11 mouse cellular contexts compared by ENCODE assay signal in genomic region chr4:133017597-133018262, GRCm38 (mm10). TPM values are rescaled to one million over a fixed set of nuclear protein-coding genes. Genes with fewer than 3 reads are reported as not detected.
A peak's percentile ranks its signal among the peaks of the same experiment; 100 is the strongest.
DNase-seq lines count a peak whose midpoint lies in the region; ATAC-seq lines count a peak whose summit lies in the region.
"Had no signal": no experiment of that assay in that cellular context is flagged by ENCODE, and none has a peak within 500 bp of the region (broad histone marks: within the 10 kb centered on the region; RNA-seq: fewer than 3 reads in every experiment).

No protein-coding gene starts in this region.

- DNase-seq in heart, postnatal 14 days: no peak
- no peak for DNase-seq in midbrain, embryonic 10.5 days (ENCODE audit: low spot score)
- no peak for DNase-seq in midbrain, embryonic 11.5 days (ENCODE audit: low spot score, missing footprints)
- no peak for DNase-seq in hindbrain, embryonic 14.5 days (ENCODE audit: low spot score)
- no peak for DNase-seq in frontal cortex, postnatal 10 days (ENCODE audit: low spot score in 2 of 2)
- no peak for DNase-seq in adrenal gland, adult 18-20 months (ENCODE audit: low spot score in 2 of 2)
- DNase-seq: liver; thymus, adult 18-20 months had no signal

- H3K9me3 ChIP-seq in heart, embryonic 13.5 days: no peaks in the 10 kb centered on the region
- no peaks in the 10 kb centered on the region for H3K9me3 ChIP-seq in midbrain, embryonic 10.5 days (replicated peaks)
- no peaks in the 10 kb centered on the region for H3K9me3 ChIP-seq in midbrain, embryonic 11.5 days (ENCODE audit: control insufficient read depth, low read length)
- H3K9me3 ChIP-seq in hindbrain, embryonic 14.5 days (ENCODE audit: control insufficient read depth, low read length): no peaks in the 10 kb centered on the region
- H3K9me3 ChIP-seq in stomach, embryonic 16.5 days (replicated peaks; ENCODE audit: control insufficient read depth, low read length): no peaks in the 10 kb centered on the region
- H3K9me3 ChIP-seq: forebrain, embryonic 15.5 days had no signal

- H3K9ac ChIP-seq in heart, embryonic 13.5 days: peak overlapping the region; percentile 71
- H3K9ac ChIP-seq in midbrain, embryonic 11.5 days (ENCODE audit: low read length): no peak overlapping the region
- H3K9ac ChIP-seq in hindbrain, embryonic 14.5 days: 0 out of 2 replicates have a peak overlapping the region, but pooled peaks have one; percentile 26
- peak overlapping the region; percentile 52; the same call in 1 of the 2 replicates for H3K9ac ChIP-seq in stomach, embryonic 16.5 days (ENCODE audit: low read length)

- no peaks in the 10 kb centered on the region for H3K27me3 ChIP-seq in heart, embryonic 13.5 days (replicated peaks)
- no peaks in the 10 kb centered on the region for H3K27me3 ChIP-seq in midbrain, embryonic 10.5 days (ENCODE audit: low read depth, poor library complexity, severe bottlenecking)
- no peaks in the 10 kb centered on the region for H3K27me3 ChIP-seq in midbrain, embryonic 11.5 days (ENCODE audit: control insufficient read depth, insufficient read depth, low read length)
- H3K27me3 ChIP-seq in hindbrain, embryonic 14.5 days (ENCODE audit: control insufficient read depth, insufficient read depth, low read length): no peaks in the 10 kb centered on the region
- H3K27me3 ChIP-seq in stomach, embryonic 16.5 days (ENCODE audit: control insufficient read depth, insufficient read depth, low read length): no peaks in the 10 kb centered on the region
- H3K27me3 ChIP-seq: forebrain, embryonic 15.5 days had no signal

- peaks cover 98% of the 10 kb centered on the region for H3K4me1 ChIP-seq in heart, embryonic 13.5 days
- peaks cover 97% of the 10 kb centered on the region for H3K4me1 ChIP-seq in midbrain, embryonic 10.5 days
- peaks cover 70% of the 10 kb centered on the region for H3K4me1 ChIP-seq in midbrain, embryonic 11.5 days (ENCODE audit: control insufficient read depth, insufficient read depth, low read length)
- peaks cover 74% of the 10 kb centered on the region for H3K4me1 ChIP-seq in hindbrain, embryonic 14.5 days (replicated peaks; ENCODE audit: control insufficient read depth, insufficient read depth, low read length)
- peaks cover 77% of the 10 kb centered on the region for H3K4me1 ChIP-seq in stomach, embryonic 16.5 days (ENCODE audit: control insufficient read depth, insufficient read depth, low read length)

- peak overlapping the region; percentile 98 for H3K27ac ChIP-seq in heart, embryonic 13.5 days (replicated peaks)
- H3K27ac ChIP-seq in midbrain, embryonic 10.5 days (replicated peaks): peak overlapping the region; percentile 71
- H3K27ac ChIP-seq in midbrain, embryonic 11.5 days (ENCODE audit: low read depth, low read length): no peak overlapping the region
- H3K27ac ChIP-seq in hindbrain, embryonic 14.5 days: no peak overlapping the region
- no peak overlapping the region for H3K27ac ChIP-seq in stomach, embryonic 16.5 days (ENCODE audit: low read length)

- ATAC-seq in heart, embryonic 13.5 days (ENCODE audit: extremely low read depth, insufficient number of reproducible peaks, low FRiP score, low TSS enrichment): no peak
- ATAC-seq in midbrain, embryonic 11.5 days (ENCODE audit: low FRiP score): no peak
- no peak for ATAC-seq in hindbrain, embryonic 14.5 days (ENCODE audit: low FRiP score)
- no peak for ATAC-seq in stomach, embryonic 16.5 days (ENCODE audit: insufficient read depth, low FRiP score)
- ATAC-seq: forebrain, embryonic 15.5 days had no signal

- no peak overlapping the region for H3K4me3 ChIP-seq in heart, embryonic 13.5 days
- 0 out of 2 replicates have a peak overlapping the region, but pooled peaks have one; percentile 3 for H3K4me3 ChIP-seq in midbrain, embryonic 10.5 days
- no peak overlapping the region for H3K4me3 ChIP-seq in midbrain, embryonic 11.5 days (ENCODE audit: low read depth, low read length)
- no peak overlapping the region for H3K4me3 ChIP-seq in hindbrain, embryonic 14.5 days (replicated peaks; ENCODE audit: low read length)
- H3K4me3 ChIP-seq in stomach, embryonic 16.5 days (replicated peaks; ENCODE audit: low read length): no peak overlapping the region
- H3K4me3 ChIP-seq: forebrain, embryonic 15.5 days had no signal

- 48% methylated on average over 6 of the region's 6 CpGs for WGBS in heart, embryonic 13.5 days
- WGBS in midbrain, embryonic 10.5 days: 59% methylated on average over 6 of the region's 6 CpGs
- WGBS in midbrain, embryonic 11.5 days: 52% methylated on average over 5 of the region's 6 CpGs
- WGBS in hindbrain, embryonic 14.5 days: 68% methylated on average over 6 of the region's 6 CpGs
- 57% methylated on average over 6 of the region's 6 CpGs for WGBS in stomach, embryonic 16.5 days

- H3K36me3 ChIP-seq in heart, embryonic 13.5 days: peaks cover 20% of the 10 kb centered on the region; the same call in 1 of the 2 replicates
- H3K36me3 ChIP-seq in midbrain, embryonic 10.5 days: peaks cover 6% of the 10 kb centered on the region; the same call in 1 of the 2 replicates
- no peaks in the 10 kb centered on the region for H3K36me3 ChIP-seq in midbrain, embryonic 11.5 days (ENCODE audit: control insufficient read depth, insufficient read depth, low read length)
- H3K36me3 ChIP-seq in hindbrain, embryonic 14.5 days (replicated peaks; ENCODE audit: control insufficient read depth, insufficient read depth): 0 out of 2 replicates have a peak, but pooled peaks cover 3% of the 10 kb centered on the region
- no peaks in the 10 kb centered on the region for H3K36me3 ChIP-seq in stomach, embryonic 16.5 days (ENCODE audit: control insufficient read depth, insufficient read depth, low read length)
- H3K36me3 ChIP-seq: forebrain, embryonic 15.5 days had no signal

- H3K4me2 ChIP-seq in heart, embryonic 13.5 days: peak overlapping the region; percentile 73
- H3K4me2 ChIP-seq in midbrain, embryonic 11.5 days: no peak overlapping the region
- H3K4me2 ChIP-seq in hindbrain, embryonic 14.5 days (replicated peaks): no peak overlapping the region
- peak overlapping the region; percentile 2; the same call in 1 of the 2 replicates for H3K4me2 ChIP-seq in stomach, embryonic 16.5 days (ENCODE audit: low read depth, low read length)

- intact Hi-C loops in heart, postnatal 14 days (cut with DNase I): loop anchor here (10.0 kb wide), 1 partner anchor 97 kb away; no protein-coding TSS in a partner anchor

RNA-seq across cellular contexts. Expression of gene Ahdc1, which starts 6.7 kb away (rescaled TPM):
- polyA plus RNA-seq in heart, embryonic 13.5 days (2015; fragmentation: Nextera tagmentation; extraction: Ambion mirVana): 6.5 and 6.9 TPM in 2 replicates
- 10 to 100 TPM; 55.2 to 59.1 TPM for total RNA-seq in heart, postnatal 14 days (2021)
- 5.7 and 5.8 TPM in 2 replicates for polyA plus RNA-seq in midbrain, embryonic 10.5 days (2016; fragmentation: Nextera tagmentation; extraction: Ambion mirVana)
- polyA plus RNA-seq in midbrain, embryonic 11.5 days (2014; fragmentation: Nextera tagmentation; extraction: Ambion mirVana): 4.9 and 5.3 TPM in 2 replicates
- polyA plus RNA-seq in hindbrain, embryonic 14.5 days (2014; fragmentation: Nextera tagmentation; extraction: Ambion mirVana): 12.9 and 13.4 TPM in 2 replicates
- polyA plus RNA-seq in stomach, embryonic 16.5 days (2015; fragmentation: Nextera tagmentation; extraction: Ambion mirVana): 4.9 and 7.1 TPM in 2 replicates
- 10 to 100 TPM; 72.1 to 86.9 TPM for total RNA-seq in adrenal gland, adult 18-20 months (2021)

RNA-seq across cellular contexts. Expression of gene Fgr, which starts 43.8 kb away (rescaled TPM):
- 0.21 and 0.23 TPM in 2 replicates for polyA plus RNA-seq in heart, embryonic 13.5 days (2015; fragmentation: Nextera tagmentation; extraction: Ambion mirVana)
- total RNA-seq in heart, postnatal 14 days (2021): under 1 TPM; 0.43 to 0.49 TPM
- polyA plus RNA-seq in midbrain, embryonic 10.5 days (2016; fragmentation: Nextera tagmentation; extraction: Ambion mirVana): 0.05 and 0.10 TPM in 2 replicates
- not detected in 2 replicates for polyA plus RNA-seq in midbrain, embryonic 11.5 days (2014; fragmentation: Nextera tagmentation; extraction: Ambion mirVana)
- 0.14 and 0.17 TPM in 2 replicates for polyA plus RNA-seq in hindbrain, embryonic 14.5 days (2014; fragmentation: Nextera tagmentation; extraction: Ambion mirVana)
- 1.2 and 1.8 TPM in 2 replicates for polyA plus RNA-seq in stomach, embryonic 16.5 days (2015; fragmentation: Nextera tagmentation; extraction: Ambion mirVana)
- total RNA-seq in adrenal gland, adult 18-20 months (2021): under 1 TPM; 0.43 to 0.58 TPM

Comparison
In these comparisons a context has a peak if more than half of its experiments do, and no peak if none do; other contexts are left out.
1. H3K27ac ChIP-seq: peak in heart, embryonic 13.5 days (single experiment) and midbrain, embryonic 10.5 days (single experiment); none in midbrain, embryonic 11.5 days (single experiment), hindbrain, embryonic 14.5 days (single experiment) and stomach, embryonic 16.5 days (single experiment).
2. H3K4me2 ChIP-seq: peak in heart, embryonic 13.5 days (single experiment) and stomach, embryonic 16.5 days (single experiment); none in midbrain, embryonic 11.5 days (single experiment) and hindbrain, embryonic 14.5 days (single experiment).